Mouse (Mus musculus) adrenal gland, adult 8-10 months (tissue): ENCODE results near the gene 4930412O13Rik. TPM values are rescaled to one million over a fixed set of nuclear protein-coding genes. Genes with fewer than 3 reads are reported as not detected.

Experiments
- DNase-seq: peaks from one replicate; pipeline ENCODE4 v3.0.0; 2022
- total RNA-seq, 4 experiments: library from RNA; stranded (reverse); gene quantifications; 2 replicates each; pipeline ENCODE4 v1.2.4; 2022

Gene 4930412O13Rik
- total RNA-seq, 4 experiments from 2014 or later = 0.78 to 3.3 (median 2.8) TPM

- DNase-seq = no peak
Measured at GRCm38 (mm10) chr2:9903854-9904560, 23.0 kb downstream of the 4930412O13Rik start.

GRCm38 (mm10) chr2:9905995-9906394, 24.9 kb downstream of the 4930412O13Rik start:
- DNase-seq = no peak

GRCm38 (mm10) chr2:9917602-9918001, 36.5 kb downstream of the 4930412O13Rik start:
- no peak for DNase-seq

GRCm38 (mm10) chr2:9918691-9919471, 37.8 kb downstream of the 4930412O13Rik start:
- DNase-seq = no peak

- DNase-seq = no peak
Measured at GRCm38 (mm10) chr2:9926194-9926904, 45.3 kb downstream of the 4930412O13Rik start.

GRCm38 (mm10) chr2:9926905-9927283, 45.8 kb downstream of the 4930412O13Rik start:
- no peak for DNase-seq

Other genes with a start within 250 kb of the 4930412O13Rik start
- gene 9230102O04Rik, start 8.3 kb downstream of the 4930412O13Rik start, total RNA-seq = not detected
- gene Gata3, start 8.8 kb downstream of the 4930412O13Rik start, total RNA-seq = 10 to 100 TPM; 22.3 to 43.4 (median 32.2) TPM
- 10 to 100 TPM; 11.8 to 12.7 (median 12.4) TPM for gene Taf3, start 167.3 kb downstream of the 4930412O13Rik start, total RNA-seq
- gene Atp5c1, start 199.3 kb downstream of the 4930412O13Rik start, total RNA-seq = 100 to 1,000 TPM; 232 to 390 (median 312) TPM
- gene Kin, start 199.3 kb downstream of the 4930412O13Rik start, total RNA-seq = 10 to 100 TPM; 12.3 to 18.2 (median 15.6) TPM